Mouse (Mus musculus): ENCODE measurements around the gene Arl1.
"Not testable (repeated sequence)": the region's sequence is repeated elsewhere in the genome, so short reads cannot be mapped to it uniquely, and the experiment has no call there.

Gene Arl1

GRCm38 (mm10) chr10:88730571-88731495 lies at the start of gene Arl1:
TSS of gene Arl1 (plus strand) at chr10:88730858.
- DNase-seq: peak; percentile 93

- DNase-seq: no peak
Observed at GRCm38 (mm10) chr10:88682904-88683563, 47.6 kb upstream of the Arl1 start.

GRCm38 (mm10) chr10:88684925-88685324 lies 45.7 kb upstream of the Arl1 start, which contains the start of gene Spic:
TSS of gene Spic (minus strand) at chr10:88685015.
- no peak for DNase-seq

- no peak for DNase-seq
Observed at GRCm38 (mm10) chr10:88700938-88701337, 29.7 kb upstream of the Arl1 start.

GRCm38 (mm10) chr10:88708671-88709523 lies 21.8 kb upstream of the Arl1 start:
- no peak for DNase-seq

GRCm38 (mm10) chr10:88712359-88712758 lies 18.3 kb upstream of the Arl1 start:
- DNase-seq: no peak

GRCm38 (mm10) chr10:88714744-88715143 lies 15.9 kb upstream of the Arl1 start:
- no peak for DNase-seq

- DNase-seq: no peak
Observed at GRCm38 (mm10) chr10:88715621-88716020, 15.0 kb upstream of the Arl1 start.

GRCm38 (mm10) chr10:88716986-88717755 lies 13.5 kb upstream of the Arl1 start:
- no peak for DNase-seq

- no peak for DNase-seq
Observed at GRCm38 (mm10) chr10:88717756-88718025, 13.0 kb upstream of the Arl1 start.

- no peak for DNase-seq
Observed at GRCm38 (mm10) chr10:88719618-88720017, 11.0 kb upstream of the Arl1 start.

- DNase-seq: peak; percentile 30
Observed at GRCm38 (mm10) chr10:88725343-88725742, 5.3 kb upstream of the Arl1 start.

- DNase-seq: peak; percentile 49
Observed at GRCm38 (mm10) chr10:88727128-88727527, 3.5 kb upstream of the Arl1 start.

- DNase-seq: no peak
Observed at GRCm38 (mm10) chr10:88728166-88728565, 2.5 kb upstream of the Arl1 start.

- no peak for DNase-seq
Observed at GRCm38 (mm10) chr10:88731496-88732308, 1.0 kb downstream of the Arl1 start.

- no peak for DNase-seq
Observed at GRCm38 (mm10) chr10:88732309-88732622, 1.6 kb downstream of the Arl1 start.

GRCm38 (mm10) chr10:88739074-88739473 lies 8.4 kb downstream of the Arl1 start:
- not testable (repeated sequence) for DNase-seq

GRCm38 (mm10) chr10:88739818-88740217 lies 9.2 kb downstream of the Arl1 start:
- DNase-seq: no peak

GRCm38 (mm10) chr10:88740781-88741180 lies 10.1 kb downstream of the Arl1 start:
- DNase-seq: no peak

- no peak for DNase-seq
Observed at GRCm38 (mm10) chr10:88741426-88741825, 10.8 kb downstream of the Arl1 start.

- DNase-seq: no peak
Observed at GRCm38 (mm10) chr10:88761524-88762212, 31.0 kb downstream of the Arl1 start.

Measured in kidney, adult 18-20 months (tissue).